Mouse (Mus musculus): Measurements from ENCODE around the gene Lpar3. TPM values are rescaled to one million over a fixed set of nuclear protein-coding genes. Genes with fewer than 3 reads are reported as not detected.
"Not testable (repeated sequence)": the region's sequence is repeated elsewhere in the genome, so short reads cannot be mapped to it uniquely, and the experiment has no call there.

The Lpar3 gene
- total RNA-seq, 2 experiments from 2014 or later: not detected

DNA sequence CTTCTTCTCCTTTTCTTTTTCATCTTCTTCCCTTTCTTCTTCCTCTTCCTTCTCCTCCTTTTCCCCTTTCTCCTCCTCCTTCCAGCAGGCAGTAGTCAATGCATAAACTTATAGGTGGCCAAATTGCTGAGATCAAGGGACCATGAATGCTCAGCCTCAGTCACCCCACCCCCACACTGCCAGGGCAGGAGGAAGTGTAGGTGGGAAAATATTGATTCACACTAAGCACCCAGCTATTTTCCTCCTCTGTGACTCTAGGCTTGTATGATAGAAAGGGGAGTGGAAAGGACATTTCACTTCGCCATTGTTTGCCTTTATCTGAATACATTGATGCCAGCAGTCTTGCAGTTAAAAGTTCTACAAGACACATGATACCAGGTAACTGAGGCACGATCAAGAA lies 13.3 kb upstream of the Lpar3 start:
- no peak for ATAC-seq (ENCODE audit: poor library complexity, severe bottlenecking)

DNA sequence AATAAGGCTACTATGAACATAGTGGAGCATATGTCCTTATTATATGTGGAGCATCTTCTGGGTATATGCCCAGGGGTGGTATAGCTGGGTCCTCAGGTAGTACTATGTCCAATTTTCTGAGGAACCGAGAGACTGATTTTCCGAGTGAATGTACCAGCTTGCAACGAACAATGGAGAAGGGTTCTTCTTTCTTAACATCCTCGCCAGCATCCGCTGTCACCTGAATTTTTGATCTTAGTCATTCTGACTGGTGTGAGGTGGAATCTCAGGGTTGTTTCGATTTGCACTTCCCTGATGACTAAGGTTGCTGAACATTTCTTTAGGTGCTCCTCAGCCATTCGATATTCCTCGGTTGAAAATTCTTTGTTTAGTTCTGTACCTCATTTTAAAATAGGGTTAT lies 11.0 kb upstream of the Lpar3 start:
- ATAC-seq (ENCODE audit: poor library complexity, severe bottlenecking): not testable (repeated sequence)

DNA sequence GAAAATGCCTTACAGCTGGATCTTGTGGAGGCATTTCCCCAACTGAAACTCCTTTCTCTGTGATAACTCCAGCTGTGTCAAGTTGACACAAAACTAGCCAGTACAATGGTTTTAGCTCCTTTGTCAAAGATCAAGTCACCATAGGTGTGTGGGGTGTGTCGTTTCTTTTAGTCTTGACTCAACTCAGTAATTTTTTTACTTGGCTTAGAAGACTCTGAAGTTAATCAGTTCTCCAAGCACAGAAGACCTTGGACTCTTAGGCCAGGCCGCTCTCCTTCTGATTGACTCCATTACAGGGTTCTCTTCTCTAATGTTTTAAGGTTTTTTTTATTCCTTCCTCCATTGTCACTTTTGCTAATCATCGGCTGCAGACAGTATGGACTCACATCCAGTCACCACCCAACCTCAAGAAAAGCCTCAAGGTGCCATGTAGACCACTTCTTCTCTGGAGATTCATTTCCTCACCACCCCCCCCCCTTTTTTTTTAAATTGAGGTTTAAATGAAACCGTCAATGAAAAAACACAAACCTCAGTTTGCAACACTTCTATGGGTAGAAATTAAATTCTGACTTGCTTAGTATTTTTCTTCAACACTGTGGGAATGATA lies 9.5 kb upstream of the Lpar3 start:
- ATAC-seq (ENCODE audit: poor library complexity, severe bottlenecking): no peak

DNA sequence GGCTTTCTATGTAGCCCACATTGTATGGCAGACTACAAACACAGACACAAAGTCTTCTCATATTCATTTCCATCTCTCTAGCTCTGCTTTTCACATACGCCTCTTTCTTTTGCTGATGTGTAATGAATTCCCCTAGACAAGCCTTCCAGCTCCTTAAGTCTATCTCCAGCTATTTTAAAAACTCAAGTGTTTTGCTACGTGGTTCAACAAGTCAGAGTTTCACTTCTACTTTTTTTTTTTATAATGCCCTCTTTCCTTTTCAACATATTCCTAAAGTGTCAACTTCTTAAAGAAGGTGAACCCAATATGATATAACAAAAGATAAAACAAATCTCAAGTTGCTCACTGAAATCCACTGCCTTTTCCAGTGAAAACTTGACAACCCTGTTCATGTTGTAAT lies 8.8 kb upstream of the Lpar3 start:
- ATAC-seq (ENCODE audit: poor library complexity, severe bottlenecking): peak; percentile 55; the same call in 1 of the 2 replicates

DNA sequence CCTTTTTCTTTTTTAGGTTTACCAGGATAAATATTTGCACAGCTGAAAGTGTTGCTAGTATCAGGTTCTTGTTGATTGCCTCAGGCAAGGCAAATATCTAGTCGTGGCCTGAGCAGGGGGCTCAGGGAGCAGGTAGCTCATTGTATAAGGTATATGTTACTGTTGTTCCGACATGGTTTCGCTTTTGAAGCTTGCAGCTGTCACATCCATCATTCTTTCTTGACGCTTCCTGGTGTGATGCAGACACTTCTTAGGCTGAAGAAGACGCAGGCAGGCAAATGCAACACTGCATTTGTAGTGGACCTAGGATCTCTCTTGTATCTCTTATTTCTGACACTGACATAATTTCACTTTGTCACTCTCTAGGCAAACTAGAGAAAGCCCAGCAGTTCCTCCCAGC lies 7.4 kb upstream of the Lpar3 start:
- no peak for ATAC-seq (ENCODE audit: poor library complexity, severe bottlenecking)

DNA sequence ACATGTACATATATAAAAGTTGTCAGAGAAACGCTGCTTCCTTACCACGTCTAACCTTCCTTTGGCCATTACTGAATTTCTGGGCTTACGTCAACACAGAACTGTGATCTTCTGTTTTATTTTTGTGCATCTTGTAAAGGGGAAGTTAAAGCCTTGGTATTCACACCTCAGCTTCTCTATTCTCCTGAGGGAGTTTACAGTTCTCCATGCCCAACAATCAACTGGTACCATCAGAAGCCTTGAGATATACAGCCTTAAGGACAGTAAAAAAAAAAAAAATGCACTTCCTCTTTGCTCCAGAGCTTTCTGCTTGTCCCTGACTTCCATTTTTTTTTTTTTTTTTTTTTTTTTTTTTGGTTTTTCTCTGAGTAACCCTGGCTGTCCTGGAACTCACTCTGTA lies 4.2 kb upstream of the Lpar3 start:
- ATAC-seq (ENCODE audit: poor library complexity, severe bottlenecking): peak; percentile 62

DNA sequence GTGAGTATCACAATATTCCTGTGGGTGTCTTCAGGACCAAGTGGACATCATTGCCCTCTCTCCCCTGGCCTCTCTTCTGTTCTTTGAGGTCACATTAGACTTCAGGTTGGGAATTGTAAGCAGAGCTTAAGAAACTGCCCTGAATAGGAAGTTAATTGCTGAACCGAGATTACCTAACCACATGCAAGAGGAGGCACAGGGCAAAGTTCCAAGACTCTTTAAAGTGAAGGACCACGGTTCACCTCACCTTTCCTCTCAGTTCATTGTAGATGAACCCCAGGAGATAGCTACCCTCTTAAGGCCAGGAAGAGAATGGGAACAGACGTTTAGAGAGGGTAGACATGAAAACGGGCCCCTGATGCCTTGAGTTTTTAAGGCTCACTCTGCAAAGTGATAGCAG lies 3.5 kb downstream of the Lpar3 start:
- ATAC-seq (ENCODE audit: poor library complexity, severe bottlenecking): peak; percentile 41

DNA sequence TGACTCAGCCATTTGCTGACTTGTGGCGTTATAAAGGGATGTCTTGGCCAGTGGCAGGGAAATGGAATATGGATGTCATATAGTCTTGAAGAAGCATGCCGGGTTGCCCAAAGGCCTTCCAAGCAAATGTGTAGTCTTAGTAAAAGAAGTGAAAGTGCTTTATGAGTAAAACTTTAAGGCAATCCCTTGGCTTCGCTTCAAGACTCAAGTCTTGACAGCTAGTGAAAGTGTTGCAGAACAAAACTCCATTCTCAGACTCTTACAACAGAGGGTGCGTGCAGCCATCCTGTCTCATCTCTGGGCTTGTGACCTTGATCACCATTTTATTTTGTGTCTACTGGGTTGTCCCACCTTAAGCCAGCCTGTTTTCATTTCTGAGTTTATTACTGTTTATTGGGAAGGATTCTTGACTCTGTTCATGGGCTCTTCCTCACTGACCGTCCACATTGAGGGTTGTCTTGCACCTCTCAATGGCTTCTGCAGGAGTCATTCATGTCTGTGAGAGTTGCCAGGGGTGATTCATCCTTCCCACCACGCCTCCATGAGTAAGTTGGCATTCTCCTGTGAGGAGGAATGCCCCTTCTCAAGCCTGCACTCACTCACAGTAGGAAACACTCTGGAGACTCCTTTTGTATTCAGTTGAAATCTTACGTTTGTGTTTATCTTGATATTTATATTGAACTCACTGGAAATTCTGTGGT lies 4.4 kb downstream of the Lpar3 start:
- peak; percentile 10; the same call in 1 of the 2 replicates for ATAC-seq (ENCODE audit: poor library complexity, severe bottlenecking)

DNA sequence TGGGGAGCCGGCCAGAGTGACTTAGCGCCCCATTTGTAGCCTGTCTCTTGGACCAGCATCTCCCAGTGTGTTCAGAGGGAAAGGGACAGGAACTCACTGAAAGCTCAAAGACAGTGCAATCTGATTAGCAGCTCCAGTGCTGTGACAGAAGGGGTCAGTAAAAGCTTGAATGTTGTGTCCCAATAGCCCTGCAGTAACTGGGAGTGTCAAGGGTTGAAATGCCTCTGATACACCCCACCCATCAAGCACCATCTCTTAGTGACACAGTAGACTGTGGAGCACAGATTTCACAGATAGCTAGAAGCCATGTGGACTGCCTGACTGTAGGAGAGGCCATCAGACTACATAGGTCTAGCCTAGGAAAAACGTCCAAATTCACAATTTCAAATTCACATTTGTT lies 6.7 kb downstream of the Lpar3 start:
- no peak for ATAC-seq (ENCODE audit: poor library complexity, severe bottlenecking)

DNA sequence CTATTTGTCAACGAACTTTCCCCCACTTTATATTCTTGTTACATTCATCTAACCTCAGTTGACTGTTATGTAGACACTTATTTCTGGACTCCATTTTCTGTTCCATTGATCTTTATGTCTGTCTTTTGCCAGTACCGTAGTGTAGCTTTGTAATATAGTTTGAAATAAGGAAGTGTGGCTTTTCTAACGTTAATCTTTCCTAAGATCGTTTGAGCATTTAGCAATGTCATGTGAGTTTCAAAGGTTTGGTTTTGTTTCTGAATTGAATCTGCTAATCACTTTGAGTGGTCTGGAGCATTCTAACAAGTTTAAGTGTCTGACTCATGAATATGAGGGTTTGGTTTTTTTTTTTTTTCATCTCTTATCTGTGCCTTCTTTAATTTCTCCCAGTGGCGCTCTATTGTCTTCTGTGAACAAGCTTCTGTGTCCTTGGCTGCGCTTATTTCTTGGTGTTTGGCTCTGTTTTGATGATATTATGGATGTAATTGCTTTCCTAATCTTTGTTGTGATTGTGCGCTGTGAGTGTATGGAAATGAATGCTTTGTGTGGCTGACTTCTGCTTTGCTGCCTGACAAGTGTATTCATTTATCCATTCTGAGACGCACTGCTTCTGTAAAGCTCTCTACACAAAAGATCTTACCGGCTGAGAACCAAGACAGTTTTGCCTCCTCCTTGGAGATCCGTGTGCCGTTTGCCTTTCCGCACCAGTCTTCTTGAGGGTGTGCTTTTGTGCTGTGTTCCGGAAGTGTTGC lies 8.0 kb downstream of the Lpar3 start:
- peak; percentile 72 for ATAC-seq (ENCODE audit: poor library complexity, severe bottlenecking)

DNA sequence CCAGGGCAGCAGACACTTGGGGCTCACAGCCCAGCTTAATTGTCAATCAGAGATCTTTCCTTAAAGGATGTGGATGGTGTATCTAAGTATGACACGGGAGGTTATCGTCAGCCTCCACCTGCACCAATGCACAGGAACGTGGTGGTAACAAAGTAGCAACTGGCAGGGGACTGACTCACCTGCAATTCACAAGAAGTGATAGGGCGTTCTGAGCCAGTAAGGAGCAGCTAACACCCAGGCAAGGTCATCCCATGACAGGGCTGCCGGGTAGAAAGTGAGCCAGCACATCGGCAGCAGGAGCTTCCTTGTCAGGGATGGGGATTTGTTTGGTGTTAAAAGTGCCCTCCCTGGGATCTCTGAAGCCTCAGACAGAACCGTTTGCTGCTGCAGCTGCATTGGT lies 11.9 kb downstream of the Lpar3 start:
- no peak for ATAC-seq (ENCODE audit: poor library complexity, severe bottlenecking)

DNA sequence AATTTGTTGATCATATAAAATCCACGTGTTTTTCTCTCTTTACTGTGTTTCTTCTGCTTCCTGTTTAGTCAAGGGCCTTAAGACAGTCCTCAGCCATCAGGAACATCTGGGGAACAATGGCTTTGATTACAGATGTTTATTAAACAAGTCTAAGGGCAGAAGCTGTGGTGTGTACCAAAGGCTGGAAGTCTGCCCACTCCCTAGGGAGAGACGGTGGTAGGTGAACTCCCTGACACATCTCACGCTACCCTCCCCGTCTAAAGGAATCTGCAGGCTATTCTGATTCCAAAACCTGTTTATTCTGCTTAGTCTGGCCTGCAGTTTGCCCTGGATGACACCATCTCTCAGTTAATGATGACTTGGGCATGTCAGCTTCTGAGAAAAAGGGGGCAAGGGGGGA lies 13.0 kb downstream of the Lpar3 start:
- ATAC-seq (ENCODE audit: poor library complexity, severe bottlenecking): no peak

DNA sequence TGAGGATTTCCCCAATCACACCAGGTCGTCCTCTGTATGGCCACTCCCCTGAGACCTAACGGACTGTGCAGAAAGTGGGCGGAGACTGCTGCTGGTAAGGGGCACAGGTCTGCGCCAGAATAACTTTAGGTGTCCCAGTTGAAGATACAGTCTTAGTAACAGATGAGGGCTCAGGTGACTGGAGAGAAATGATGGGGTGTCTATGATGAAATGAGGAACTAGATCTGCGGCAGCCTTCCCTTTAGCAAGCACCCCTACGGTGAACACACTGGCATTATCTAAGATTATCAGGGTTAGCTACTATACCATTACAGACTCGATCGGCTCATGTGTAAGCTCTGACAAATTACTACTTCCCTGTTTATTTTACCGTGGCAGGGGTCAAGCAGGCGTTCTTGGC lies 13.8 kb downstream of the Lpar3 start:
- peak; percentile 89 for ATAC-seq (ENCODE audit: poor library complexity, severe bottlenecking)

DNA sequence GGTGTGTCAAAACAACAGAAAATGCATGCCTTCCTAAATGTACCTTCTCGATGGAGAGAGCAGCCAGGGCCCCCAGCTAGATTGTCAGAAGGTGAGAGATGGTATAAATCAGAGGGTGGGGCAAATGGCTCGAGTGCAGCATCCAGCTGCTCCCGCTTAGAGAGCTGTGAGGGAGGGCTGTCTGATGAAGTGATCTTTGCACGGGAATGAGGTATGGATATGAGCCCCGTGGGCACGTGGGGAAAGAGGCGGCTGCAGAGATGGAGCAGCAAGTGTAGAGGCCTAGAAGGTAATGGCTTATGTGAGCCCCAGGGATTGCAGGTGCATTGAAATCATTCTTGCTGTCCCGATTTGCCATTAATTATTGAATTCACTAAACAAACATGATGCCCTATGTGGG lies 15.5 kb downstream of the Lpar3 start:
- ATAC-seq (ENCODE audit: poor library complexity, severe bottlenecking): no peak

DNA sequence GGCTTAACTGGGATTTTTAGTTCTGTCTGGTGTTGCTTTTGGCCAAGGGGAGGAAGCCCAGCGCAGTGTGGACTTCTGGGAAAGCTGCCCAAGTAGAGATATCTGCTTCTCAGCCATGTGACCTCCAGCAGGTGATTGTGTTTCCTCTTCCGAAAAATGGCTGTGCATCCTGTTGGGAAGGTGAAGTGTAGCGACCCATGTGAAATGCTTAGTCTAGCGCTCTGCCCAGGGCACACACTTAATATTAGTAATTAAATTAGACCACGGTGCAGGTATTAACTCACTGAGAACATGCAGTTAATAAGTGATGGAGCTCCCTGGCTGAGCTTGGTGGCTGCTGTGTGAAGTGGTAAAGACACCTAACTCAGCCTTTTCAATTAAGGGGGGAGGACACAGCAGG lies 16.9 kb downstream of the Lpar3 start:
- no peak for ATAC-seq (ENCODE audit: poor library complexity, severe bottlenecking)

DNA sequence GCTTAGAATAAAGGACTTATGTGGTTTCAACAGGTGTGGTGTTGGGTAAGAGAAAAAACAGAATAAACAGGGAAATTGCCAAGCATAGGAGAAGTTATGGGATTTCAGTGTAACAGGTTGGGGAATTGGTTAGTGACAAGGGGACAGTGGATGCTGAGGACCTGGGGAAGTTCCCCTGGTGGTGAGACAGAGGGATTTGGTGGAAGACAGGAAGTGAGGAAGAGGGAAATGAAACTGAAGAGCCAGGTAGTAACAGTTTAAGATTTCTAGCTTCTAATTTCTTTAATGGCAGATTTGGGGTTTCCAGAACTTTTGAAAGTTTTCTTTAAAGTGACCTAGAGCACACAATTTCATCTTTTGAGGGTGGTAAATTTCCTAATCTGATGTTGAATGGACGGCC lies 23.9 kb downstream of the Lpar3 start:
- peak; percentile 68 for ATAC-seq (ENCODE audit: poor library complexity, severe bottlenecking)

DNA sequence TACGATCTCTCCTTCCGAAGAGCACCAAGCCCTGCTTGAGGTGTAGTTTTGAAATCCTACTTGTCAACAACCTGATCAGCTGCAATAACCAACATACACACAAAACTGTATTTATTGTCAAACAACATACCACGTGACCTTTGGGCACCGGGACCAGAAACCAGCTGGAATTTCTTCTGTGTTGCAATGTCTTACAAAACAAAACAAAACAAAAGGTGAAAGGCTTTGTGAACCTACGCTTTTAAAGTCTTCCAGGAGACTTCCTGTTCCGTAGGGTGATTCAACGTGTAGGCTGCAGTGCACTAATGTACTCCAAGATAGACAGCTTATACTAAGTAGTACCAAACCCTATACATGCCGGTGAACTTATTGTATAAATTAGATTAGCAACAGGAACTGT lies 25.8 kb downstream of the Lpar3 start:
- ATAC-seq (ENCODE audit: poor library complexity, severe bottlenecking): no peak

DNA sequence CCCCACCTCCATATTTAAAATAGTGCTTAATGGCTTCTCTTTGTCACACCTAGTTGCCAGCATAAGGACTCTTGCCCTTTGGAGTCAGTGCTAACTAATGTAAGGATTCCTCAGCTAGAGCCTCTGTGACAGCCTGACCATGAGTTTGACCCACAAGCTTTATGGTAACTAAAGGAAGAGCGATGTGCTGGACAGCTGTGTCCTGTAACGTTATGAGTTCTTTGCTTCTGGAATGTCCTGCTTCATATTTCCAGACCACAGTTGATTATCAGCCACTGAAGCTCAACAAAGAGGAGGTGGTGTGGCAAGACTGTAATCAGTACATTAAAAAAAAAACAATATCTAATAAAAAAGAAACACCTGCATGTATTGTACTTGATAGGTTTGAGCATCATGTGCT lies 26.2 kb downstream of the Lpar3 start:
- no peak for ATAC-seq (ENCODE audit: poor library complexity, severe bottlenecking)

DNA sequence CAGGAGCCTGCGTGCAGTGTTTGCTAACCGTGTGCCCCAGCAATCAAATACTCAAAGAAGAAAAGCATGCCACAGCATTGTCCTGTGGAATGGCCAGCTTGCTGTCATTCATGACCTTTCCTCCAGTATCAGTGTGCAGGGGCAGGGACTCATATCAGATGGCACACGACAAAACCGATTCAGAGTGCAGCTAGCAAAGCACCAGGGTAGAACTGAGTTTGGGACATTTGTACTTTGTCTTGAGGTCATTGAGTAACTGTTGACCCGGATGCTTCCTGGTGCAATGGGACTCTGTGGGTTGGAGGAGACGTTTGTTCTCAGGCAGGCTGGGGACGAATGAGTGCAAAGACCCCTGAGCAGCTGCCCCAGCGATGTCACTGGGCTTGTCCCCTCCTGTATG lies 29.1 kb downstream of the Lpar3 start:
- ATAC-seq (ENCODE audit: poor library complexity, severe bottlenecking): no peak

DNA sequence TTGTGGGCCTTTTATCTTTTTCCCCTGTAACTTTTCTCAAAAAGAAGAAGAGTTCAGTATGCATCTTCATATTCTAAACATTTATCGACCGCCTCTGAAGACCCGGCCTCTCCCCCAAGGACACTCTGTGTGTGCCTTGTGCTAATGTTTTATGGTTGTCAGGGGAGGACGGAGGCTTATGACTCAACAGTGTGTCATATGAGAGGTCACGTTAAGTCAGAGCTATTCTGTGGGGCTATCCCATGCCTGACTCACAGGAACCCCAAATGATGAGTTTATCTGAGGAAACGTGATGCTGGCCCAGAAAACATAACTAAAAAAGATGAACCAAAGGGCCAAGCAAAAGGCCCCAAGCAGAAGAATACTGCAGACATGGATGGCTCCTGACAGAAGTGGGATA lies 31.0 kb downstream of the Lpar3 start:
- ATAC-seq (ENCODE audit: poor library complexity, severe bottlenecking): no peak

DNA sequence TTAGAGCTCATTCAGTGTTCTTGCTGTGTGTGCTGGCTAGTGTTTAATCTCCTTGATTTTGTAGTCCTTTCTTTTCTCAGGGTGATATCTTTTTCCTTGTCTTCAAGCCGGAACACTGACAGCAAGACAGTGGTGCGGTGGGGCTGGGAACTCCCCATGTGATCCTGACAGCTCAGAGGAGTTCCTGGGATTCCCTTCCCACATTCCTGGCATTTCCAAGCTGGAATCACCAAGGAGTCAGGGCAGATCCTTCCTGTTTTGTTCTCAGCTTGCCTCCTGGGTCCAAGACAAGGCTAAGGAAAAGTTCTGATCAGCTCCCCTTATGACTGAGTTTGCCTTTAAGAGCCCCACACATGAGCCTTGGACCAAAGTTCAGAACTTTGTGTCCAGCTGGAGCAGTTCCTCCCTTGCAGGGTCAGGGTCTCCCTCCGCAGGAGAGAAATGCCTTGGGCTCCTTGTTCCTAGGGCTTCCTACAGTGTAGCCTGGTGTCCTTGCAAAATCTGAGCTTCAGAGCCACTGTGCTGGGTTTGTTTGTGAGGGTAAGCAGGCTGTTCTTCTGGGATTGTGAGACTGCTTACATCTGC lies 33.1 kb downstream of the Lpar3 start:
- ATAC-seq (ENCODE audit: poor library complexity, severe bottlenecking): no peak

DNA sequence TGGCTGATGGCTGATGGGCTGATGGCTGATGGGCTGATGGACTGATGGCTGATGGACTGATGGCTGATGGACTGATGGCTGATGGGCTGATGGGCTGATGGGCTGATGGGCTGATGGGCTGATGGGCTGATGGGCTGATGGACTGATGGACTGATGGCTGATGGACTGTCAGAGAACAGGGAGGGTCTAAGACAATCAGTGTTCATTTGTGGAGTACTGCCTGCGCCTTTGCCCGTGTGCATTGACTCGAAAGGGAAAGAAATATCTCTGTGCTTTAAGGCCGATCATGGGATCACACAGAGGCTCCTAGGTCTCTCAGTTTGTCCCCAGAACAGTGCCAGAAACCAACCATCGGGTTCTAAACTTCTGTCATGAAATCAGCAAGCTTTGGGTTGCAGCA lies 34.4 kb downstream of the Lpar3 start:
- no peak for ATAC-seq (ENCODE audit: poor library complexity, severe bottlenecking)
